Mouse (Mus musculus) thymus, adult 2 months (tissue): ENCODE measurements at regions not wholly inside any gene's neighbourhood (a gene's known extent, or its start where the extent isn't known, plus 50 kb on each side); places are given as distances from the start of the nearest gene placed in this dataset.

ENCODE experiments used
- CTCF ChIP-seq: fragments of 200-500 bp; IDR thresholded peaks from 2 replicates; pipeline ENCODE4 v1.5.1; 2012; ENCODE audit warnings: mild to moderate bottlenecking, control low read depth, low read length, moderate library complexity, borderline replicate concordance; ENCODE audit not compliant: control insufficient read depth, poor library complexity, insufficient read depth; ENCODE audit errors: extremely low read depth
- POLR2A ChIP-seq: fragments of 200-500 bp; IDR thresholded peaks from 2 replicates; pipeline ENCODE4 v1.6.1; 2012; ENCODE audit warnings: mild to moderate bottlenecking, low read length, control low read depth, moderate library complexity; ENCODE audit not compliant: control insufficient read depth, poor library complexity, insufficient read depth; ENCODE audit errors: extremely low read depth

DNA sequence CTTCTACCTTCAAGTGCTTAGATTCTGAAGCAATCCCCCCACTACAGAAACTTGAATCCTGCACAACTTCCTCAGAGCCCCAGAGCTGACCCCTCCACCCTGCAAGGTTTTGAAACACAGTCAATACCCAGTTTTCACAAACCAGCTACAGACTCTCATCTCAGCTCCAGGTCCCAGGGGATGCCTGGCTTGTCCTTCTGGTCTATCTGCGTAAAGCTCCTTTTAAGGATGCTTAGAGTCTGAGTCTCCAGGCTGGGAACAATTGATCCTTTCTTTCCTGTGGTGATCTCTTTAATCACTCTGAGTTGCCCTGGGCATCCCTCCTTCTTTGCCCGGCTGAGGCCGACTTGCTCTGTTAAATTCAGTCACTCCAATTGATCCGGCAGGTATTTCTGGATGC is 500.4 kb downstream of the Med13l start:
- no peak for TF ChIP-seq POLR2A
- no peak for TF ChIP-seq CTCF
